Mouse (Mus musculus): ENCODE data around the gene Cpne7. TPM values are rescaled to one million over a fixed set of nuclear protein-coding genes. Genes with fewer than 3 reads are reported as not detected.

The Cpne7 gene
- total and polyA plus RNA-seq, 3 experiments = not detected

GRCm38 (mm10) chr8:123138741-123139140 is 21.6 kb downstream of the Cpne7 start:
- dilution Hi-C loops (cut with MboI; ENCODE audit: extremely low pct_ligation_motif_present, extremely low pct_unique_long_range_greater_than_20kb, low sequenced_read_pairs) = no loop called here
- no peak overlapping the region for H3K4me3 ChIP-seq (replicated peaks in 1 of 3; ENCODE audit: low read depth in 2 of 3, low read length in 2 of 3, poor library complexity in 1 of 3)

GRCm38 (mm10) chr8:123141741-123142462 is 24.7 kb downstream of the Cpne7 start:
- TF ChIP-seq UBTF (IDR thresholded peaks at IDR 0.05; ENCODE audit: low read depth, low read length) = no peak
- TF ChIP-seq MAZ (IDR thresholded peaks at IDR 0.05; ENCODE audit: low read depth, low read length) = no peak
- no peak for TF ChIP-seq MAFK (IDR thresholded peaks at IDR 0.05; ENCODE audit: insufficient replicate concordance, low read length)
- TF ChIP-seq JUN (IDR thresholded peaks at IDR 0.05; ENCODE audit: insufficient read depth, low read depth, low read length) = no peak
- TF ChIP-seq NRF1 (IDR thresholded peaks at IDR 0.05; ENCODE audit: low read depth, low read length) = no peak
- TF ChIP-seq POLR2AphosphoS2 (IDR thresholded peaks at IDR 0.05; ENCODE audit: low read depth, low read length) = no peak
- no peak for TF ChIP-seq NELFE (IDR thresholded peaks at IDR 0.05; ENCODE audit: low read depth, low read length)
- TF ChIP-seq SIN3A (IDR thresholded peaks at IDR 0.05; ENCODE audit: low read length) = no peak
- no peak for TF ChIP-seq USF1 (IDR thresholded peaks at IDR 0.05; ENCODE audit: low read depth, low read length)
- TF ChIP-seq ZC3H11A (IDR thresholded peaks at IDR 0.05; ENCODE audit: low read depth, low read length) = no peak
- TF ChIP-seq HCFC1 (IDR thresholded peaks at IDR 0.05; ENCODE audit: low read depth, low read length) = no peak
- TF ChIP-seq BHLHE40 (IDR thresholded peaks at IDR 0.05; ENCODE audit: low read depth, low read length) = no peak
- TF ChIP-seq ELF1 (IDR thresholded peaks at IDR 0.05; ENCODE audit: low read depth, low read length) = no peak
- no peak for TF ChIP-seq CTCF (conservative IDR thresholded peaks at IDR 0.05 in 1 of 2, IDR thresholded peaks at IDR 0.05 in 1 of 2; ENCODE audit: low read depth in 2 of 2, low read length in 2 of 2)
- no peak for TF ChIP-seq GABPA (IDR thresholded peaks at IDR 0.05; ENCODE audit: insufficient replicate concordance, low read depth, low read length)
- TF ChIP-seq MXI1 (IDR thresholded peaks at IDR 0.05; ENCODE audit: low read depth, low read length) = no peak
- no peak for TF ChIP-seq ZMIZ1 (IDR thresholded peaks at IDR 0.05; ENCODE audit: low read depth, low read length)
- TF ChIP-seq RAD21 (IDR thresholded peaks at IDR 0.05; ENCODE audit: low read depth, low read length) = no peak
- no peak for TF ChIP-seq CHD1 (IDR thresholded peaks at IDR 0.05; ENCODE audit: low read depth, low read length)
- no peaks in the 10 kb centered on the region for H3K79me2 ChIP-seq (replicated peaks; ENCODE audit: control insufficient read depth, extremely low read depth, insufficient read depth, poor library complexity, severe bottlenecking)
- no peak overlapping the region for H3K27ac ChIP-seq (ENCODE audit: insufficient read depth, low read depth)
- in situ Hi-C loops (cut with MboI; ENCODE audit: low pct_ligation_motif_present, low pct_unique_long_range_greater_than_20kb, low sequenced_read_pairs) = no loop called here
- H3K4me2 ChIP-seq (ENCODE audit: insufficient read depth, low read depth, poor library complexity, severe bottlenecking) = no peak overlapping the region
- dilution Hi-C loops (cut with MboI; ENCODE audit: extremely low pct_ligation_motif_present, extremely low pct_unique_long_range_greater_than_20kb, low sequenced_read_pairs) = no loop called here
- no peak overlapping the region for H3K4me3 ChIP-seq (replicated peaks in 1 of 3; ENCODE audit: low read depth in 2 of 3, low read length in 2 of 3, poor library complexity in 1 of 3)
- peaks cover 17% of the 10 kb centered on the region for H3K27me3 ChIP-seq (replicated peaks)
- H3K9me3 ChIP-seq (replicated peaks; ENCODE audit: low read length) = peaks cover 2% of the 10 kb centered on the region
- no peaks in the 10 kb centered on the region for H3K4me1 ChIP-seq (ENCODE audit: control insufficient read depth in 1 of 2, insufficient read depth in 2 of 2)
- no peak for DNase-seq (ENCODE audit: extremely low read depth)
- H3K36me3 ChIP-seq (replicated peaks in 1 of 2; ENCODE audit: control insufficient read depth in 1 of 2, insufficient read depth in 1 of 2, low read length in 1 of 2) = no peaks in the 10 kb centered on the region
- no peak overlapping the region for H3K9ac ChIP-seq (ENCODE audit: insufficient read depth, low read depth)

More at GRCm38 (mm10) chr8:123138741-123139140, 21.6 kb downstream of the Cpne7 start:
- Histone ChIP-seq H3K27ac (ENCODE audit: insufficient read depth, low read depth) (no peak overlapping the region), H3K79me2 (replicated peaks; ENCODE audit: control insufficient read depth, extremely low read depth, insufficient read depth, poor library complexity, severe bottlenecking) (no peaks in the 10 kb centered on the region), H3K36me3 (replicated peaks in 1 of 2; ENCODE audit: control insufficient read depth in 1 of 2, insufficient read depth in 1 of 2, low read length in 1 of 2) (no peaks in the 10 kb centered on the region), H3K4me2 (ENCODE audit: insufficient read depth, low read depth, poor library complexity, severe bottlenecking) (no peak overlapping the region), H3K9me3 (replicated peaks; ENCODE audit: low read length) (peaks cover 3% of the 10 kb centered on the region), H3K9ac (ENCODE audit: insufficient read depth, low read depth) (no peak overlapping the region), H3K4me1 (ENCODE audit: control insufficient read depth in 1 of 2, insufficient read depth in 2 of 2) (no peaks in the 10 kb centered on the region), H3K27me3 (replicated peaks) (peaks cover 33% of the 10 kb centered on the region)
- TF ChIP-seq ZKSCAN1 (IDR thresholded peaks at IDR 0.05; ENCODE audit: borderline replicate concordance, low read depth, low read length) = no peak
- TF ChIP-seq ETS1 (conservative IDR thresholded peaks at IDR 0.05; ENCODE audit: low read depth, low read length) = no peak
- TF ChIP-seq ZNF384 (IDR thresholded peaks at IDR 0.05; ENCODE audit: low read depth, low read length) = no peak
- no peak for TF ChIP-seq JUND (conservative IDR thresholded peaks at IDR 0.05; ENCODE audit: low read depth, low read length)
- no peak for TF ChIP-seq ZMIZ1 (IDR thresholded peaks at IDR 0.05; ENCODE audit: low read depth, low read length)
- TF ChIP-seq CHD2 (IDR thresholded peaks at IDR 0.05; ENCODE audit: low read length) = no peak
- no peak for TF ChIP-seq POLR2AphosphoS2 (IDR thresholded peaks at IDR 0.05; ENCODE audit: low read depth, low read length)
- TF ChIP-seq CHD1 (IDR thresholded peaks at IDR 0.05; ENCODE audit: low read depth, low read length) = no peak
- TF ChIP-seq NELFE (IDR thresholded peaks at IDR 0.05; ENCODE audit: low read depth, low read length) = no peak
- TF ChIP-seq EP300 (IDR thresholded peaks at IDR 0.05; ENCODE audit: low read length) = no peak
- no peak for TF ChIP-seq PAX5 (IDR thresholded peaks at IDR 0.05; ENCODE audit: low read length)
- TF ChIP-seq BHLHE40 (IDR thresholded peaks at IDR 0.05; ENCODE audit: low read depth, low read length) = no peak
- TF ChIP-seq MAFK (IDR thresholded peaks at IDR 0.05; ENCODE audit: insufficient replicate concordance, low read length) = no peak
- no peak for TF ChIP-seq RAD21 (IDR thresholded peaks at IDR 0.05; ENCODE audit: low read depth, low read length)
- no peak for TF ChIP-seq MEF2A (IDR thresholded peaks at IDR 0.05; ENCODE audit: borderline replicate concordance, low read depth, low read length)
- TF ChIP-seq ZC3H11A (IDR thresholded peaks at IDR 0.05; ENCODE audit: low read depth, low read length) = no peak
- no peak for TF ChIP-seq SMC3 (IDR thresholded peaks at IDR 0.05; ENCODE audit: low read depth, low read length)
- in situ Hi-C loops (cut with MboI; ENCODE audit: low pct_ligation_motif_present, low pct_unique_long_range_greater_than_20kb, low sequenced_read_pairs) = no loop called here
- DNase-seq (ENCODE audit: extremely low read depth) = no peak

Data from CH12.LX (cell line).